Mouse (Mus musculus): ENCODE measurements around the gene Slc16a5. TPM values are rescaled to one million over a fixed set of nuclear protein-coding genes. Genes with fewer than 3 reads are reported as not detected.
A peak's percentile ranks its signal among the peaks of the same experiment; 100 is the strongest.

Slc16a5 gene
- polyA plus RNA-seq, 1 experiment from 2014 or later = 31.5 TPM

DNA sequence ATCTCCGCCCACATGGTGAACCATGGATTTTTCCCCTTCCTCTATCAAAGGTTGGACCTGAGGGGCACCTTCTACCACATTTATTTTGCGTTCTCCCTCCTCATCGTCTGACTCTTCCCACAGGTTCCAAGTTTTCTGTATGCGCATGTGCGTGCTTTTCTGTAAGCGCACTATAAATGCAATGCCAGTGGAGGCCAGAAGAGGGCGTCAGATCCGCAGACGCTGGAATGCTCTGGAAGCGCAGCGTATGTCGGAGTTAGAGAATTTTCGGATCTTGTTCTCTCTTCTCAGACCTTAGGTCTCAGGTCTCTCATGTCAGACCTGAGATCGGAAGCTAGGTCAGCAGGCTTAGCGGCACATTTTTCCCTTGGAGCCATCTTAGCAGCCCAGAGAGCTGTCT, 6.7 kb upstream of the Slc16a5 start:
- Histone ChIP-seq H3K36me3 (ENCODE audit: insufficient read depth, low read length) (no peaks in the 10 kb centered on the region), H3K4me2 (replicated peaks; ENCODE audit: low read depth, low read length) (no peak overlapping the region), H3K9ac (replicated peaks; ENCODE audit: low read length) (no peak overlapping the region), H3K4me1 (ENCODE audit: insufficient read depth, low read length) (peaks cover 5% of the 10 kb centered on the region), H3K27me3 (ENCODE audit: insufficient read depth, low read length) (no peaks in the 10 kb centered on the region), H3K27ac (ENCODE audit: low read length) (no peak overlapping the region), H3K4me3 (ENCODE audit: low read length) (no peak overlapping the region), H3K9me3 (ENCODE audit: low read length) (no peaks in the 10 kb centered on the region; the same call in 1 of the 2 replicates)
- 88% methylated on average over 15 of the region's 15 CpGs for WGBS
- ATAC-seq (ENCODE audit: low FRiP score, low TSS enrichment) = no peak

DNA sequence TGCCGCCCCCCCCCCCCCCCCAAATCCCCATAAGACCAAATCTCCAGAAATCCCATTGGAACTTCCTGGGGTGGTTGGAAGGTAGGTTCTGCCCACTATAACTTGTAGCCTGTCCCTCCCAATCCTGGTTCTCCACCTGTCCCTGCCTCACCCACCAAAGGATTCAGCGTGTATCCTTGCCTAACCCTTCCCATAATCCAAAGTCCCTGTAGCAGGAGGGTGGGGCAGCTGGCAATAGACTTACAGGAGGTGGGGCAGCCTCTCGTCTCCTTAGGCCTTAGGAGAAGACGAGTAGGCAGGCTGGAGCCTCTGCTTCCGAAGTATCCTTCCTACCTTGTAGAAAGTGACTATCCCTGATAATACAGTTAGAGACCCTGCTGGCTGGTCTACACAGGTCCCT, 6.1 kb upstream of the Slc16a5 start:
- Histone ChIP-seq H3K27me3 (ENCODE audit: insufficient read depth, low read length) (no peaks in the 10 kb centered on the region), H3K4me1 (ENCODE audit: insufficient read depth, low read length) (peaks cover 3% of the 10 kb centered on the region), H3K4me2 (replicated peaks; ENCODE audit: low read depth, low read length) (no peak overlapping the region), H3K9ac (replicated peaks; ENCODE audit: low read length) (no peak overlapping the region), H3K9me3 (ENCODE audit: low read length) (no peaks in the 10 kb centered on the region; the same call in 1 of the 2 replicates), H3K4me3 (ENCODE audit: low read length) (no peak overlapping the region), H3K27ac (ENCODE audit: low read length) (no peak overlapping the region), H3K36me3 (ENCODE audit: insufficient read depth, low read length) (no peaks in the 10 kb centered on the region)
- no peak for ATAC-seq (ENCODE audit: low FRiP score, low TSS enrichment)
- WGBS = 94% methylated on average over 5 of the region's 5 CpGs

DNA sequence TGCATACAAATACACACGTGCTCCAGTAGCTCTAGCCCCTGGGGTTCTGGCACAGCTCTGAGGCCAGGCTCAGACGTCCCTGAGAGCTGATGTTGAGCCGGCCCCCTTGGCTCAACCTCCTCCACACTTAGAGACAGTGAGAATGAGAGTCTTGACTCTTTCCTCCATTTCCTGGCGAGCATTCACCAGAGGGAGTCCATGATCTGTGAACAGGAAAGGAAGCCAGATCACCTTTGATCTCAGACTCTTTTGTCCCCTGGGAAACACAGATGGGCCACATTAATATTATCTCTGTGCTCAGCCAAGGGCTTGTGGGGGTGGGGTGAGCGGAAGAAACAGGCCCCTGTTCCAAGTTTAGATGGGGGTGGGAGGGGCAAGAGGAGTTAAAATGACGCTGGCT, 4.9 kb upstream of the Slc16a5 start:
- H3K4me3 ChIP-seq (ENCODE audit: low read length) = no peak overlapping the region
- no peaks in the 10 kb centered on the region for H3K27me3 ChIP-seq (ENCODE audit: insufficient read depth, low read length)
- H3K9ac ChIP-seq (replicated peaks; ENCODE audit: low read length) = no peak overlapping the region
- 28% methylated on average over 6 of the region's 6 CpGs for WGBS
- no peak overlapping the region for H3K27ac ChIP-seq (ENCODE audit: low read length)
- H3K4me2 ChIP-seq (replicated peaks; ENCODE audit: low read depth, low read length) = no peak overlapping the region
- no peaks in the 10 kb centered on the region for H3K36me3 ChIP-seq (ENCODE audit: insufficient read depth, low read length)
- no peaks in the 10 kb centered on the region; the same call in 1 of the 2 replicates for H3K9me3 ChIP-seq (ENCODE audit: low read length)
- peaks cover 3% of the 10 kb centered on the region for H3K4me1 ChIP-seq (ENCODE audit: insufficient read depth, low read length)
- ATAC-seq (ENCODE audit: low FRiP score, low TSS enrichment) = 0 out of 2 replicates have a peak, but pooled peaks have one; percentile 24

GRCm38 (mm10) chr11:115460976-115461375, 1.3 kb upstream of the Slc16a5 start:
- ATAC-seq (ENCODE audit: low FRiP score, low TSS enrichment) = no peak
- H3K9ac ChIP-seq (replicated peaks; ENCODE audit: low read length) = no peak overlapping the region
- no peaks in the 10 kb centered on the region for H3K27me3 ChIP-seq (ENCODE audit: insufficient read depth, low read length)
- H3K4me3 ChIP-seq (ENCODE audit: low read length) = no peak overlapping the region
- H3K27ac ChIP-seq (ENCODE audit: low read length) = no peak overlapping the region
- no peaks in the 10 kb centered on the region for H3K9me3 ChIP-seq (ENCODE audit: low read length)
- no peaks in the 10 kb centered on the region for H3K36me3 ChIP-seq (ENCODE audit: insufficient read depth, low read length)
- WGBS = 37% methylated on average over 8 of the region's 8 CpGs
- H3K4me2 ChIP-seq (replicated peaks; ENCODE audit: low read depth, low read length) = no peak overlapping the region
- H3K4me1 ChIP-seq (ENCODE audit: insufficient read depth, low read length) = no peaks in the 10 kb centered on the region; the same call in none of the 2 replicates

DNA sequence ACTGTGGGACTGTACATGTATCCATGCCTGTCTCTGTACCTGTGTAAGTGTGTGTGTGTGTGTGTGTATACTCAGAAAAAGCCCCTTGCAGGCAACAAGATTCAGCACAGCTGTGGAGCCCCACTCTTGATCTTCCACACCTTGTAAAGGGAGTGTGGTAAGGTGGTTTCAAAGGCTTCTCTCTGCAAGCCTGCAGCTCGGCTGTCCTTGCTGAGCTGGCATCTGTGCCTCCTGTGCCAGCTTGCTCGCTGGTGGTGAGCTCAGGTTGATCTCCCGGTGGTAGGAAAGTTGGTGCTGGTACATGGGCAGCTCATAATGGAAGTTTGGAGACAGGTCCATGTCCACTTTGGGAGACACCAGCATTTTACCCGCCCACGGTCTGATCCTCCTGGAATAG, 430 bp upstream of the Slc16a5 start:
- WGBS = 81% methylated on average over 5 of the region's 5 CpGs
- no peaks in the 10 kb centered on the region for H3K27me3 ChIP-seq (ENCODE audit: insufficient read depth, low read length)
- H3K4me3 ChIP-seq (ENCODE audit: low read length) = peak overlapping the region; percentile 28; the same call in 1 of the 2 replicates
- H3K4me1 ChIP-seq (ENCODE audit: insufficient read depth, low read length) = no peaks in the 10 kb centered on the region; the same call in none of the 2 replicates
- no peaks in the 10 kb centered on the region for H3K9me3 ChIP-seq (ENCODE audit: low read length)
- ATAC-seq (ENCODE audit: low FRiP score, low TSS enrichment) = no peak
- peak overlapping the region; percentile 8; the same call in 1 of the 2 replicates for H3K27ac ChIP-seq (ENCODE audit: low read length)
- no peaks in the 10 kb centered on the region for H3K36me3 ChIP-seq (ENCODE audit: insufficient read depth, low read length)
- no peak overlapping the region for H3K9ac ChIP-seq (replicated peaks; ENCODE audit: low read length)
- 0 out of 2 replicates have a peak overlapping the region, but pooled peaks have one; percentile 38 for H3K4me2 ChIP-seq (replicated peaks; ENCODE audit: low read depth, low read length)

DNA sequence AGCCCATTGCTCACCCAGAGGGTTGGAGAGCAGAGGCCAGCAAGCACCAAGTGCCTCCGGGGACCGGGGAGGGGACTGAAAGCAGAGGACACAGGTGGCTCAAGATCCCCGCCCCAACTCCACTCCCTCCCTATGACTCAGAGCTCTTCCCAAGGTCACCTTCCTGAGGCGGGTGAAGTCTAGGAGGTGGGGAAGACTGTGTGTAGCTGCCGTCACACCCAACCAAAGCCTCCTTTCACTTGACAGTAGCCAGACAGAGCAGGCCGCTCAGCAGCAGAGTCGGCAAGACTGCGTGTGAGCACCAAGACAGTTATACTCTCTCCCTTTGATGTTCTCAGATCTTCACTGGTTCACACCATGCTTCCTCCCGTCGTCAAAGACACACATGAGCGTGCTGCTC, 1.1 kb downstream of the Slc16a5 start:
- no peaks in the 10 kb centered on the region for H3K27me3 ChIP-seq (ENCODE audit: insufficient read depth, low read length)
- peak overlapping the region; percentile 39; the same call in 1 of the 2 replicates for H3K9ac ChIP-seq (replicated peaks; ENCODE audit: low read length)
- peak overlapping the region; percentile 28 for H3K4me3 ChIP-seq (ENCODE audit: low read length)
- WGBS = 59% methylated on average over 11 of the region's 11 CpGs
- ATAC-seq (ENCODE audit: low FRiP score, low TSS enrichment) = no peak
- peaks cover 3% of the 10 kb centered on the region; the same call in 1 of the 2 replicates for H3K4me1 ChIP-seq (ENCODE audit: insufficient read depth, low read length)
- H3K36me3 ChIP-seq (ENCODE audit: insufficient read depth, low read length) = no peaks in the 10 kb centered on the region
- H3K4me2 ChIP-seq (replicated peaks; ENCODE audit: low read depth, low read length) = peak overlapping the region; percentile 38
- H3K27ac ChIP-seq (ENCODE audit: low read length) = peak overlapping the region; percentile 66
- no peaks in the 10 kb centered on the region for H3K9me3 ChIP-seq (ENCODE audit: low read length)

- no peak overlapping the region for H3K9ac ChIP-seq (replicated peaks; ENCODE audit: low read length)
- ATAC-seq (ENCODE audit: low FRiP score, low TSS enrichment) = no peak
- no peak overlapping the region for H3K27ac ChIP-seq (ENCODE audit: low read length)
- 0 out of 2 replicates have a peak overlapping the region, but pooled peaks have one; percentile 38 for H3K4me2 ChIP-seq (replicated peaks; ENCODE audit: low read depth, low read length)
- no peaks in the 10 kb centered on the region for H3K36me3 ChIP-seq (ENCODE audit: insufficient read depth, low read length)
- 79% methylated on average over 8 of the region's 8 CpGs for WGBS
- peaks cover 3% of the 10 kb centered on the region; the same call in 1 of the 2 replicates for H3K4me1 ChIP-seq (ENCODE audit: insufficient read depth, low read length)
- no peaks in the 10 kb centered on the region for H3K9me3 ChIP-seq (ENCODE audit: low read length)
- H3K27me3 ChIP-seq (ENCODE audit: insufficient read depth, low read length) = no peaks in the 10 kb centered on the region
- no peak overlapping the region for H3K4me3 ChIP-seq (ENCODE audit: low read length)
Measured at GRCm38 (mm10) chr11:115464851-115465250, 2.6 kb downstream of the Slc16a5 start.

DNA sequence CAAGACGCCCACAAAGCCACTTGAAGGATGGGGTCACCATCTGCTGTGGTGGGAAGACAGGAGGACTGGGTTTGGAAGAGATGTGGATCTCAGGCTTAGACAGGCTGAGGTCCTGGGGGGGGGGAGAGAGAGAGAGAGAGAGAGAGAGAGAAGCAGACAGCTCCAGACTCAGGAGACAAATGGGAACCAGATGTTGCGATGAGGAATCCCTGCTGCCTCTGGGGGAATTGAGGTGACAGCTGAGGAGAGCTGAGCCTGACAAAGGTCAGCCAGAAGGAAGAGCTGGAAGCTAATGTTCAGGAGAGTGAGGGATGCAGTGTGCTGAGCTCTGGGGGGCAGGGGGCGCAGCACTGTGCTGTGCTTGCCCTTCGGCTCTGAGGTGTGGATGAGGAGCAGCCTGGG, 4.9 kb downstream of the Slc16a5 start:
- Histone ChIP-seq H3K9ac (replicated peaks; ENCODE audit: low read length) (no peak overlapping the region), H3K27ac (ENCODE audit: low read length) (no peak overlapping the region), H3K4me1 (ENCODE audit: insufficient read depth, low read length) (peaks cover 3% of the 10 kb centered on the region; the same call in 1 of the 2 replicates), H3K4me3 (ENCODE audit: low read length) (no peak overlapping the region), H3K9me3 (ENCODE audit: low read length) (no peaks in the 10 kb centered on the region), H3K36me3 (ENCODE audit: insufficient read depth, low read length) (0 out of 2 replicates have a peak, but pooled peaks cover 3% of the 10 kb centered on the region), H3K4me2 (replicated peaks; ENCODE audit: low read depth, low read length) (no peak overlapping the region), H3K27me3 (ENCODE audit: insufficient read depth, low read length) (no peaks in the 10 kb centered on the region)
- ATAC-seq (ENCODE audit: low FRiP score, low TSS enrichment) = no peak
- WGBS = 15% methylated on average over 4 of the region's 4 CpGs

DNA sequence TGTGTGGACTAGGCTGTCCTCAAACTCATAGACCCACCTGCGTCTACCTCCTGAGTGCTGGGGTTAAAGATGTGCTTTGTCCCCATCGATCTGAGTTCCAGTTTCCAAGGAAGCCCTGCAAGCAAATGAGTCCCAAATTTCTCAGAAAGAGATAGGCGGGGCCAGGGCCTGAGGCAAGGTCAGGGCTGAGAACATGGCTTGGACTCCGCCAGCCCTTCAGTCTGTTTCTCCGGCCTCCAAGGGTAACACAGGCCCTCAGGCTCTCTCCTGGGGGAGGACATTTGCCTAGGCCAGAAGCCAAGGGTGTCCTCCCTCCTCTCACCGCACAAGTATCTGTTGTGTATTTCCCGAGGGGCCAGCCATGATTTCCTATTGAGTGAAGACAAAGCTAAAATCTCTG, 9.9 kb downstream of the Slc16a5 start:
- H3K9ac ChIP-seq (replicated peaks; ENCODE audit: low read length) = no peak overlapping the region
- H3K27ac ChIP-seq (ENCODE audit: low read length) = no peak overlapping the region
- H3K9me3 ChIP-seq (ENCODE audit: low read length) = no peaks in the 10 kb centered on the region
- peaks cover 41% of the 10 kb centered on the region for H3K4me1 ChIP-seq (ENCODE audit: insufficient read depth, low read length)
- ATAC-seq (ENCODE audit: low FRiP score, low TSS enrichment) = no peak
- H3K4me2 ChIP-seq (replicated peaks; ENCODE audit: low read depth, low read length) = no peak overlapping the region
- no peaks in the 10 kb centered on the region for H3K27me3 ChIP-seq (ENCODE audit: insufficient read depth, low read length)
- H3K4me3 ChIP-seq (ENCODE audit: low read length) = no peak overlapping the region
- 83% methylated on average over 7 of the region's 7 CpGs for WGBS
- H3K36me3 ChIP-seq (ENCODE audit: insufficient read depth, low read length) = 0 out of 2 replicates have a peak, but pooled peaks cover 3% of the 10 kb centered on the region

DNA sequence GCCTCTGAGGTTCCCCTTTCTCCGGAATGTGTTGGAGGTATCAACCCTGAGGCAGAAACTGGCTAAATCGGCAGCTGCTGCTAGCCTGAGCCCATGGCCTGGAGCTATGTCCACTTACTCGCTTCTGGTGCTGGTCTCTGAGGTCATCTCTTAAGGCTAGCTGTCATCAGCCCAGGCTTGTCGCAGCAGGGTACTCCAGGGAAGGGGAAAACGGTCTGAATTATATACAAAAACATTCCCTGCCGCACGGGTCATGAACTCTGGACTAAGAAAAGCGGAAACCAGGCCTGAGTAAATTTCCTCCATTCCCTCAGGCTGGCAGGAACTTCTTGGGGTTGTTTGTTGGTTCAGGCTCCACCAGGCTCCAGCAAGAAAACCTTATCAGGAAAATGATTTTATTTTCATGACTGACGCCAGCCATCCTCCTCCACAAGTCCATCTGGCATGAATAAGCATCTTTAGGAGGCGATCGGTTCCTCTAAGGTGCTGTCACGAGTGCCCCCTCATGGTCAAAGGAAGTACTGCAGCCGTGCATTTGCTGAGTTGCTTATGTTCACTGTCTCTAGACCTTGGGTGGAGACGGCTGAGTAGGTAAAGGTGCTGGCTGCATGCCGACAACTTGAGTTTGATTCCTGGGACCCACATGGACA, 11.5 kb downstream of the Slc16a5 start:
- WGBS = 6% methylated on average over 15 of the region's 15 CpGs
- peak overlapping the region; percentile 7; the same call in 1 of the 2 replicates for H3K9ac ChIP-seq (replicated peaks; ENCODE audit: low read length)
- ATAC-seq (ENCODE audit: low FRiP score, low TSS enrichment) = peak; percentile 33

More for the DNA sequence above, 11.5 kb downstream of the Slc16a5 start:
- Histone ChIP-seq H3K4me1 (ENCODE audit: insufficient read depth, low read length) (peaks cover 39% of the 10 kb centered on the region), H3K27me3 (ENCODE audit: insufficient read depth, low read length) (no peaks in the 10 kb centered on the region), H3K36me3 (ENCODE audit: insufficient read depth, low read length) (0 out of 2 replicates have a peak, but pooled peaks cover 3% of the 10 kb centered on the region), H3K4me2 (replicated peaks; ENCODE audit: low read depth, low read length) (peak overlapping the region; percentile 18), H3K27ac (ENCODE audit: low read length) (peak overlapping the region; percentile 84), H3K9me3 (ENCODE audit: low read length) (no peaks in the 10 kb centered on the region), H3K4me3 (ENCODE audit: low read length) (no peak overlapping the region)

Measured in kidney, embryonic 16.5 days (tissue).